Mouse (Mus musculus): ENCODE measurements at regions not wholly inside any gene's neighbourhood (a gene's known extent, or its start where the extent isn't known, plus 50 kb on each side); places are given as distances from the start of the nearest gene placed in this dataset.

DNA sequence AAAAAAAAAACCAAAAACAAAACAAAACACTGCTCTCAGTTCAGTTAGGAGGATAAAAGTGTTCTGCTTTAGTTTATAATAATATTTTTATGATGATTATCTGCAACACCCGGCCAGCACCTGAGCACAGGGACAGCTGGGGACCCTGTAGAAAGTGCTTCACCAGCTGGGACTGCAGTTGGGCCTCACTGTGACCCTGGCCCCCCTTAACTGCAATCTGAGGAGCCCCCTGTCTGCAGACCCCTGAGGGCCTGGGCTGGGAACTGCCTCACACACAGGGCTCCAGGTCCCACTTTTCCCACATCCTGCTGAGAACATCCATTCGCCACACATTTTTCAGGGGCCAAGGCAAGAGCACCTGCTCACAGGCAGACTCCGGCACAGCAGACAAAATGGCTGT is 437.6 kb downstream of the Rps24 start:
- ATAC-seq (ENCODE audit: extremely low read depth, insufficient number of reproducible peaks, low FRiP score, poor library complexity, severe bottlenecking): no peak

DNA sequence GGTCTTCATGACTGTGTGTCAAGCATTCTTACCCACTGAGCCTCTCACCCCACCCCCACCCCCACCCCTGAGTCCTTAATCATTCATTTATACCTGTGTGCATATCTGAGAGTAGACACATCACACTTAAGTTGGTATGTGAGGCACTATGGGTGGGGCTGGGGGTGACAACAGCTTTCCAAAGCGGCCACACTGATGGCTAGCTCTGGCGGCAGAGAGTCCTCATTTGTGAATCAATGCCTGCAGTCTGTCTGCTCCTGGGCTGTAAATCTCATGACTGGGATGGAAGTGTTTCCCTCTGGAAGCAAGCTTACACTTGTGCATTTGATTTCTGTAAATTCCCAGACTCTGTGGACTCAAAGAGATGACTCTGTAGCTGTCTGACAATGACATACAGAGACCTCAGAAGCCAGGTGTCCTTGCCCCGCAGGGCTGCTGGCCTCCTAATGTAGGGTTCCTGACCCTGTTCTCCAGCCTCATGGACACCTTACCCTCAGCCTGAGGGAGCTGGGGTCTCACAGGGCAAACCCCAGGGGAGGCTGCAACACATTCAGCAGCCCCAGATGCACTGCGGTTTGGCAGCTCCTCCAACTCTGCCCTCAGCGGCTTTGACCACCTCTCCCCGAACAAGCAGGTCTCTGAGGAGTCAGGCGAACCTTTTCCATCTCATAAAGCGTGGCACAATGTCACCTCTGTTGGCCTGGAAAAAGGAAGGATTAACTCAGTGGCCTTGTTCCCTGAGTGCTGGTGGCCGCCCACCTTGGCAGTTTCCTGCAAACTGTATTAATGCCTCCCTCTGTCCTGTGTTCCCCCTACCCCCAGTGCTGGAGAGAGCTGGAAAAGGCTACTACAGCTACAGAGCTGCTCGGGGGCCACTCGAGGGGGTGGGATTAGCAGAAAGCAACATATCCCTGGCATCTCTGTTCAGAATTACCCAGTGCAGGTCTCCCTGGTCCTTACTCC is 439.4 kb downstream of the Rps24 start:
- no peak for ATAC-seq (ENCODE audit: extremely low read depth, insufficient number of reproducible peaks, low FRiP score, poor library complexity, severe bottlenecking)

DNA sequence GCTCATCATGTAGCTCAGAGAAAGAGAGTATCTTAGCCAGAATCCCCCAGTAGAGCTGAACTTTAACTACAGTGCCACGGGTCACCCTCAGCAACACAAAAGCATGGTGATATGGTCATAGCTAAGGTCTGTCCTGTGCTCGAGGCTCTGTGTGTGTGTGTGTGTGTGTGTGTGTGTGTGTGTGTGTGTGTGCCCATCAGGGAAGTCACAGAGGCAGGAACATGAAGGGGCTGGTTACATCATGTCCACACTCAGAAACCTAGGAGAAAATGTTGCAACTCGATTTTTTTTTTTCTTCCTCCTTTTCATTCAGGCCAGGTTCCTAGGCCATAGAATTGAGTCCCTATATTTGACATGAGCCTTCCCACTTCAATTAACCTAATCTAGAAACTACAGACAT is 441.8 kb downstream of the Rps24 start:
- ATAC-seq (ENCODE audit: extremely low read depth, insufficient number of reproducible peaks, low FRiP score, poor library complexity, severe bottlenecking): no peak

- ATAC-seq (ENCODE audit: extremely low read depth, insufficient number of reproducible peaks, low FRiP score, poor library complexity, severe bottlenecking): no peak
Measured at GRCm38 (mm10) chr14:24930251-24930650, 443.3 kb downstream of the Rps24 start.

DNA sequence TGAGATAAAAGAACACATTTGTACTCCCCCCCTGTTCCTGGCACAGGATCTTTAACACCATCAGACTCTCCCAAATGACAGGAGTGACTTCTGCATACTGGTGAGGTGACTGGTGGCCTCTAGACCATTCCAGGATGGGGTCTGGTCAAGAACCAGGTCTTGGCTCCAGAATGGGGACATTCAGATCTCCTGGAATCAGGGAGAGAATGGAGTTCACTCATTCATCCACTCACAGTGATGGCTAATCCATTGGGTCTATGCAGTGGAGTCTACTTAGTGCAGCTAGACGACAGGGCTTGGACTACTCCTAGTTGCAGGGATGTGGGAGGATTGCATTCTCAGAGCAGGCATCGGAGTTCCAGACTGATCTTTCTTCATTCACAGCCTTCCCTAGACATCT is 451.0 kb downstream of the Rps24 start:
- ATAC-seq (ENCODE audit: extremely low read depth, insufficient number of reproducible peaks, low FRiP score, poor library complexity, severe bottlenecking): no peak

- no peak for ATAC-seq (ENCODE audit: extremely low read depth, insufficient number of reproducible peaks, low FRiP score, poor library complexity, severe bottlenecking)
Measured at GRCm38 (mm10) chr14:24939068-24939467, 452.1 kb downstream of the Rps24 start.

DNA sequence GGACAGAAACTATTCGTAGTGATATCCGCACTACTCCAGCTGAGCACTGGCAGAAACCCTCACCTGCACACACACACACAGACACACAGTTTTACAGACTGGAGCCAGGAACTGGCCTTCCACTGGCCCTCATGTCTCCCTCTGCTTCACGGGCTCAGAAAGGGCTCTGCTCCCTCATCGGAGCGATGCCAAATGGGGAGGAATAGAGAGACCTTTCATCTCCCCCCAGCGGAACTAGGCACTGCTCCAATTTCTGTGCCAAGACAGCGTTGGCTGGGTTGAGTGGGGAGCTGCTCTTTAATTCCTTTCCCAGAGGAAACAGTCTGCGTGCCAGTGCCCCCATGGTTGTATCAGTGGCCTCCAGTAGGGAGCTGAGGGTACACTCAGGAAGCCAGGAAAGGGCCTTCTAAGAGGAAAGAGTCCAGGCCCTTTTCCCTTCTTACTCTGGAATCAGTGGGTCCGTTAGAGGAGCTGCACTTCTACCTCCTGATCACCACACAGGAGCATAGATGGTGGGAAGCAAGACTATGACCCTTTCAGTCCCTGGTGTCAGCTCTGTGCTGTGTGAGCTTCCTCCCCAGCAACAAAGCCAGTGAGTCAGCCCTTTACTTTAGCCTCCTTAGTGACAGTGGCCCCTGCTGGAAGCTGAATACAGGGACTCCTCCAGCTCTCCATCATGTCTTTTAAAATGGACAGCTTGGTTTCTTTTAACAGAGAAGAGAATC is 452.7 kb downstream of the Rps24 start:
- no peak for ATAC-seq (ENCODE audit: extremely low read depth, insufficient number of reproducible peaks, low FRiP score, poor library complexity, severe bottlenecking)

DNA sequence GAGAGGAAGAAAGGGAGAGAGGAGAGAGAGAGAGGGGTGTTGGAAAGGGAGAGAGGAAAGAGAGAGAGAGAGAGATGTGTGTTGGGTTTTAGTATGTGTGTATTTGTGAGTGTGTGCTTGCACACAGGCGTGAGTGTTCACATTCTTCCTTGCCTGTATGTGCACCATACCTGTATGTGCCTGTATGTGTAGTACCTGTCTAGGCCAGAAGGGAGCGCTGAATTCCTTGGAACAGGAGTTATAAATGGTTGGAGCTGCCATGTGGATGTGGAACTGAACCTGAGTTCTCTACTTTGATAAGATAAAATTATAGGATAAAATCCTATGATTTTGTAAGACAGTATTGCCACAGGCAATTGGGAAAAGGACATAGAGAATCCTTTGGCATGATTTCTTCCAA is 458.8 kb downstream of the Rps24 start:
- ATAC-seq (ENCODE audit: extremely low read depth, insufficient number of reproducible peaks, low FRiP score, poor library complexity, severe bottlenecking): no peak

GRCm38 (mm10) chr14:24947084-24947483 is 460.2 kb downstream of the Rps24 start:
- no peak for ATAC-seq (ENCODE audit: extremely low read depth, insufficient number of reproducible peaks, low FRiP score, poor library complexity, severe bottlenecking)

DNA sequence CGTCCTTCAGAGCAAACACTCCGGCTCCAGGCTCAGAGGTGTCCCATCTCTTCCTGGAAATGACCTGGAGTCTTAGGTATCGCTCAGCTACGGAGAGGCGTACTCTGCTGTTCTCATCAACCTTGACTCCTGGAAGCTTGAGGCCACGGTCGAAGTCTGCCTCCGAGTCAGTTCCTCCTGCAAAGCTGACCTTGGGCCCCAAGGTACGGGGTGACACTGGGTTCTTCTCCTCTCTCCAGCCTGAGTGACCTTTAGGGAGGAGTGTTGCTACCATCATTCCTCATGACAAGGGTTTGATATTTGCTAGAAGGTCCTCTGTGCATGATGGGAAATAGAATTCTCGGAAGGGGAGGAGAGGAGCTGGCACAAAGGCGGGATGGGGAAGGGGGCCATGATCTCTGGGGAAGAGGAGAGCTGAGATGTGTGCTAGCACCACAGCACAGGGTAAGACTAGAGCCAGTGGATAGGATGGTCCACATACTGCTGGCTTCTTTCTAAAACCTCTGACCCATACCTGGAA is 469.0 kb downstream of the Rps24 start:
- ATAC-seq (ENCODE audit: extremely low read depth, insufficient number of reproducible peaks, low FRiP score, poor library complexity, severe bottlenecking): no peak

DNA sequence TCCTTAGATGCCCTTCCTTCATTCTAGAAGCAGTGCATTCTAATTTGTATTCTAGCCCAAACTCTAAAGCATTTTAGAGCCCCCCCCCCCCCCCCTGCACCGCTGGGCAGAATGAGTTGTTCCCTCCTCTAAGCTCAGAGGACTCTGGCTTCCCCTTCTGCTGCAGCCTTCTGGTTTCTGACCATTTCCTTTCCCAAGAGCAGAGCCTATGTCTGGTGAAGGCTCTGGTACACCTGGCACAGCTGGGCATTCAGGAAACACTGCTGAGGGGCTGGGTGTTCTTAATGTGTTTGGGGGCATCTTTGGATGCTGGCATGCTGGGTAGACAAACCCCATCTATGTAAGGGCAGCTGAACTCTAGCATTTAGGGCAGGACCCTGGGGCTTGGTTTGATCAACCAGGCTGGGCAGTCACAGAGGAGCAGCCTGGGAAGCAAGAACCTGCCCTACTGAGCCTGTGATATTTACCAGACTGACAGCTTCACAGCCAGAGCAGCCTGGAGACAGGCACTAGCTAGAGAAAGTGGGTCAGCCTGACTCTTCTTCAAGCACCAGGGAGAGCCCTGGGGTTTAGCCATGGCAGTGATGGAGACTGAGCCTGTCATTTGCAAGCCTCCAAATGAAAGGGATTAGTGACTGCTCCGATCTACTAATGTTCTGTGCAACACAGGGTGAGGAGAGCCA is 469.7 kb downstream of the Rps24 start:
- ATAC-seq (ENCODE audit: extremely low read depth, insufficient number of reproducible peaks, low FRiP score, poor library complexity, severe bottlenecking): no peak

DNA sequence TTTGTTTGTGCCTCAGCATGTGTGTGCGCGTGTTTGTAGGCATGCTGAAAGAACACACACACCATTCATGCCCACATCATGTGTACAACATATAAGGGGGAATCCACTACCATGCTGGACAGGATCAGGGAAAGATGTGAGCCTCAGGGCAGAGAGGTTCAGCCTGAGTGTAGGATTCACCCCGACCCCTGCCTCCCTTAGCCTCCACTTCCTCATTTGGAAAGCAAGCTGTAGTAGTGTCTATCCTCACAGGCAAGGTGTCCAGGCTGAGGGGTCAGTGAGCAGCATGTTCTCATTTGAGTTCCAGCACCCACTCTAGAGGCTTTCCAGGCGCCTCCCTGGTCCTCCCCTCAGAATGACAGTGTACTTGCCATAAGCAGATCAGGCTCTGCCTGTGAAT is 470.5 kb downstream of the Rps24 start:
- ATAC-seq (ENCODE audit: extremely low read depth, insufficient number of reproducible peaks, low FRiP score, poor library complexity, severe bottlenecking): no peak

GRCm38 (mm10) chr14:24958821-24959220 is 471.9 kb downstream of the Rps24 start:
- no peak for ATAC-seq (ENCODE audit: extremely low read depth, insufficient number of reproducible peaks, low FRiP score, poor library complexity, severe bottlenecking)

DNA sequence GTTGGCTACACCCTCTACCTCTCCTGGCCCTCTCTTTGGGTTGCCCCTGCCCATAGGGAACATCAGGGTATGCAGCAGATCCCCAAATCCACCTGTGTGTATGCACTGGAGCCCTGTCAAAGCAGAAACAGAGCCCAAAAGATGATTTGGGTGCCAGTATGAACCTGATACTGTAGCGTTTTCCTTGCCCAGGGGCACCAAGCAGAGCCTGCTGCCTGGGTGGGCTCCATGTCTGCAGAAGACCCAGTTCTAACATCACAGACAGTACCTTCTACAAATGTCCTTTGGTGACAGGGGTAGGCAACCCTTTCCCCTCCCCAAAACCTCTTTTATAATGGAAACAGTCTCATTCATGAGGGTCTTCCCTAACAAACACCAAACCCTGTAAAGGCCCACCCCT is 472.5 kb downstream of the Rps24 start:
- no peak for ATAC-seq (ENCODE audit: extremely low read depth, insufficient number of reproducible peaks, low FRiP score, poor library complexity, severe bottlenecking)

- no peak for ATAC-seq (ENCODE audit: extremely low read depth, insufficient number of reproducible peaks, low FRiP score, poor library complexity, severe bottlenecking)
Measured at GRCm38 (mm10) chr14:24960082-24960482, 473.2 kb downstream of the Rps24 start.

DNA sequence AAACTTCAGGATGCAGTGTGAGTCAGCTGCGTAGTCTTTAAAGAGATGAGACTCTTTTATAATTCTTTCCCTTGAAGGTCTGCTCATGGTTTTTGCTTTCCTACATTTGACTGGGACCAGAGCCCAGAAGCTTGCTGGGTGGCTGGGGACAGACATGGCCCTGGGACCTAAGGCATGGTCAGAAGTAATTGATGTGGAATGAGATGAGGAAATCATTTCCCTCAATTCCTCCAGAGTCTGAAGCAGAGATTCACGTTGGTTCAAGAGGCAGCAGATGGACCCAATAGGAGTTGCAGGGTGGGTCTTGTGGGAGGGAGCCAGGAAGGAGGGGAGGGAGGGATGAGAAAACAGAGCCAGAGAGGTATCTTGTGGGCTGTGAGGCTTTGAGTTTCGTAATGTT is 473.9 kb downstream of the Rps24 start:
- ATAC-seq (ENCODE audit: extremely low read depth, insufficient number of reproducible peaks, low FRiP score, poor library complexity, severe bottlenecking): no peak

- ATAC-seq (ENCODE audit: extremely low read depth, insufficient number of reproducible peaks, low FRiP score, poor library complexity, severe bottlenecking): no peak
Measured at GRCm38 (mm10) chr14:24961721-24962120, 474.8 kb downstream of the Rps24 start.

DNA sequence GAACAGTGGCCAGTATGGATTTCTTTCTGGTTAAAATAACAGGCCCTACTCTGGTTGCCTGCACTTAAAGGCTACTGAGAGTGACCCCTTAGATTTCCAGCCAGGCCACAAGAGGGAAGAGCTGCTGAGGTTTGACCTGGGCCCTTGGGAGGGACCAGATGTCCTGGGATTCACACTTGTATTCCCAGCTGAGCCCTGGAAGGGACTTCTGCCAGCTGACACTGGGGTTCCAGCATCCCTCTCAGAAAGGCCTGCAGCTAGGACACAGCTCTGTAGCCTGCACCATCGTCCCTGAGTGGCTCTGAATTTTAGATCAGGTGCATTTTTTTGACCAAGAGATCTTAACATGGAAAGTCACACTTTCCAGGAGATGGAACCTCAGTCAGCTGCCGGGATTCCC is 482.7 kb downstream of the Rps24 start:
- no peak for ATAC-seq (ENCODE audit: extremely low read depth, insufficient number of reproducible peaks, low FRiP score, poor library complexity, severe bottlenecking)

DNA sequence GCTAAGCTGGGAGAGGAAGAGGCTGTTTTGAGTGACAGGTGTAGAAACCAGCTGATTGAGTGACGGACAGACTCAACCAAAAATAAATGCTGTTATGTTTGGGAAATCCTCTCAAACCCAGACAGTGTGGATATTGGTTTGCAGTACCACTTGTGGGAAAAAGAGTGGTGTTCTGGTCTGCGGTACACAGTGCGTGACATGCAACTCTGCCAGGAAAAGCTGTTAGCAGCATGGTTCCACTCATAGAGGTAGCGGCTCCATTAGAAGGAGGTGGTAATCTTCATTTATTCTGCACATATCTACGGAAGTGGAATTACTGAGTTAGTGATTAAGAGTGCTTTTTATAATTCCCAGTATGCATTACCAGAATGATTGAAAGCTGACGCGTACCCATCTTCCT is 485.4 kb downstream of the Rps24 start:
- ATAC-seq (ENCODE audit: extremely low read depth, insufficient number of reproducible peaks, low FRiP score, poor library complexity, severe bottlenecking): no peak

- no peak for ATAC-seq (ENCODE audit: extremely low read depth, insufficient number of reproducible peaks, low FRiP score, poor library complexity, severe bottlenecking)
Measured at GRCm38 (mm10) chr14:24973039-24973438, 485.9 kb upstream of the Zmiz1 start.
